Mouse (Mus musculus) thymus, adult 2 months (tissue): ENCODE results near the gene Nrap.

ENCODE experiments used
- CTCF ChIP-seq: fragments of 200-500 bp; IDR thresholded peaks from 2 replicates; pipeline ENCODE4 v1.5.1; 2012; ENCODE audit warnings: mild to moderate bottlenecking, control low read depth, low read length, moderate library complexity, borderline replicate concordance; ENCODE audit not compliant: control insufficient read depth, poor library complexity, insufficient read depth; ENCODE audit errors: extremely low read depth
- POLR2A ChIP-seq: fragments of 200-500 bp; IDR thresholded peaks from 2 replicates; pipeline ENCODE4 v1.6.1; 2012; ENCODE audit warnings: mild to moderate bottlenecking, low read length, control low read depth, moderate library complexity; ENCODE audit not compliant: control insufficient read depth, poor library complexity, insufficient read depth; ENCODE audit errors: extremely low read depth

- TF ChIP-seq CTCF (no peak), POLR2A (no peak)
Observed at GRCm38 (mm10) chr19:56372226-56372625, 17.6 kb downstream of the Nrap start.
